Comparison of ENCODE assay signal across 9 mouse cellular contexts in the genomic region with DNA sequence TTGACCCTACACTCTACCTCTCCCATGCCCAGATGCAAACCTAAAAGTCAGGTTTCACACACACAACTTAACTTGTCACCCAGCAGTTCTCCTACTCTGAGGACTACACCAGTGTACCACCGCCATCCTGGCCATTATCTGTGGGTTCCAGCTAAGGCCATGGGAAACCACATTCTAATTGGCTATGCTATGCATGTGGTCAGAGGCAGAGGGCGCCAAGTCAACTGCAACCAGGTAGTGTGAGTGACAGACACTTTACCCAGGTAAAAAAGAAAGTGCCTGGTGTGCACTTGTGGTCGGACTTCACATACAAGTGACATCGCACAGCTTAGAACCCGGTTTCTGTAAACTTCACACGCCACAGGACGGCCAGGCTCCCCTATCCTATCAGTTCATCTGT. TPM values are rescaled to one million over a fixed set of nuclear protein-coding genes. Genes with fewer than 3 reads are reported as not detected.
DNase-seq lines count a peak whose midpoint lies in the region; ATAC-seq and TF ChIP-seq lines count a peak whose summit lies in the region.
"Had no signal": no experiment of that assay in that cellular context is flagged by ENCODE, and none has a peak within 500 bp of the region (broad histone marks: within the 10 kb centered on the region; RNA-seq: fewer than 3 reads in every experiment).

No protein-coding gene starts in this region.

- no peaks in the 10 kb centered on the region for H3K36me3 ChIP-seq in thymus, adult 2 months (ENCODE audit: control insufficient read depth, insufficient read depth, low read length)
- H3K36me3 ChIP-seq in liver, adult 2 months (ENCODE audit: control insufficient read depth, insufficient read depth, low read length): peaks cover 2% of the 10 kb centered on the region
- no peaks in the 10 kb centered on the region for H3K36me3 ChIP-seq in small intestine, adult 2 months (ENCODE audit: control insufficient read depth, insufficient read depth, low read length)

- peak; percentile 39 for DNase-seq in adrenal gland, postnatal 10 days
- no peak for DNase-seq in adrenal gland, postnatal 25 days
- peak; percentile 22 for DNase-seq in thymus, adult 2 months
- no peak for DNase-seq in thymus, postnatal 36 days
- DNase-seq in liver, adult 2 months (ENCODE audit: extremely low read depth, low read depth, low spot score): peak; percentile 57
- DNase-seq in c-Kit-positive CD71-positive TER-119-positive erythroid progenitor cells, embryonic 14.5 days (ENCODE audit: low spot score): no peak
- DNase-seq: heart, adult 11 months had no signal

- H3K4me1 ChIP-seq in thymus, adult 2 months (replicated peaks; ENCODE audit: control insufficient read depth, insufficient read depth, low read length): no peaks in the 10 kb centered on the region; the same call in 1 of the 2 replicates
- H3K4me1 ChIP-seq in liver, adult 2 months (ENCODE audit: control insufficient read depth, insufficient read depth, low read length): peaks cover 10% of the 10 kb centered on the region
- no peaks in the 10 kb centered on the region; the same call in 1 of the 2 replicates for H3K4me1 ChIP-seq in small intestine, adult 2 months (ENCODE audit: control insufficient read depth, insufficient read depth, insufficient read length, low read length)

- no peak overlapping the region for H3K4me3 ChIP-seq in thymus, adult 2 months (ENCODE audit: control insufficient read depth, insufficient read depth, low read length)
- H3K4me3 ChIP-seq in liver, adult 2 months (ENCODE audit: insufficient read depth, low read depth, low read length): no peak overlapping the region
- no peak overlapping the region for H3K4me3 ChIP-seq in small intestine, adult 2 months (ENCODE audit: low read depth, low read length)

- TF ChIP-seq CTCF in thymus, adult 2 months (IDR thresholded peaks at IDR 0.05; ENCODE audit: borderline replicate concordance, control insufficient read depth, extremely low read depth, insufficient read depth, low read length, poor library complexity): no peak
- TF ChIP-seq CTCF in liver, adult 2 months (IDR thresholded peaks at IDR 0.05; ENCODE audit: low read depth, low read length): peak; percentile 60
- peak; percentile 54; the same call in 1 of the 2 replicates for TF ChIP-seq CTCF in small intestine, adult 2 months (IDR thresholded peaks at IDR 0.05; ENCODE audit: extremely low read depth, insufficient read length, insufficient replicate concordance, low read depth, low read length)

- H3K27ac ChIP-seq in thymus, adult 2 months (ENCODE audit: control insufficient read depth, insufficient read depth, low read length): no peak overlapping the region
- H3K27ac ChIP-seq in liver, adult 2 months (replicated peaks; ENCODE audit: insufficient read depth, low read depth, low read length): no peak overlapping the region
- no peak overlapping the region for H3K27ac ChIP-seq in small intestine, adult 2 months (ENCODE audit: insufficient read depth, low read depth, low read length)

- 59% methylated on average over 7 of the region's 7 CpGs for WGBS in thymus, adult 2 months
- 65% methylated on average over 7 of the region's 7 CpGs for WGBS in liver, adult 2 months
- WGBS in small intestine, adult 2 months: 45% methylated on average over 7 of the region's 7 CpGs

- ATAC-seq in inflammation-experienced regulatory T-cells, adult 6 months: no peak

- H3K9ac ChIP-seq in liver, adult 2 months (ENCODE audit: low read depth, low read length): no peak overlapping the region

- H3K79me2 ChIP-seq in liver, adult 2 months (ENCODE audit: control insufficient read depth, insufficient read depth, low read length): peaks cover 18% of the 10 kb centered on the region

- TF ChIP-seq POLR2A in thymus, adult 2 months (IDR thresholded peaks at IDR 0.05; ENCODE audit: control insufficient read depth, extremely low read depth, insufficient read depth, low read length, poor library complexity): no peak
- no peak for TF ChIP-seq POLR2A in liver, adult 2 months (IDR thresholded peaks at IDR 0.05; ENCODE audit: extremely low read depth, insufficient read depth, low read length)
- TF ChIP-seq POLR2A in small intestine, adult 2 months (IDR thresholded peaks at IDR 0.05; ENCODE audit: low read depth, low read length): no peak

- no peaks in the 10 kb centered on the region for H3K27me3 ChIP-seq in thymus, adult 2 months (ENCODE audit: control insufficient read depth, insufficient read depth, low read length)
- H3K27me3 ChIP-seq in liver, adult 2 months (ENCODE audit: control insufficient read depth, insufficient read depth, low read length): no peaks in the 10 kb centered on the region
- no peaks in the 10 kb centered on the region for H3K27me3 ChIP-seq in small intestine, adult 2 months (ENCODE audit: control insufficient read depth, insufficient read depth, low read length)

RNA-seq across cellular contexts. Expression of a gene that starts 36.3 kb away (rescaled TPM):
- under 1 TPM; 0.51 to 0.88 TPM for total RNA-seq in adrenal gland, postnatal 10 days (2021)
- not detected in 2 replicates for total RNA-seq in adrenal gland, postnatal 25 days (2021)
- 1.8 and 2.6 TPM in 2 replicates for polyA plus RNA-seq in thymus, adult 2 months (2012; rRNA removed)
- not detected in 2 replicates for total RNA-seq in liver, adult 2 months (2014; rRNA removed)
- polyA plus RNA-seq in liver, adult 2 months (2012; rRNA removed): 0.19 TPM in 1 of 2 replicates, not detected in the other
- 0.30 TPM in 2 replicates for polyA plus RNA-seq in small intestine, adult 2 months (2012; rRNA removed)
- 10 to 100 TPM; 11.7 to 25.0 (median 21.7) TPM for polyA plus RNA-seq in inflammation-experienced regulatory T-cells, adult 6 months (2017; shearing (Covaris generic))

RNA-seq across cellular contexts. Expression of a gene that starts 41.0 kb away (rescaled TPM):
- total RNA-seq in adrenal gland, postnatal 10 days (2021): 100 to 1,000 TPM; 145 to 200 TPM
- total RNA-seq in adrenal gland, postnatal 25 days (2021): 87.7 and 111 TPM in 2 replicates
- polyA plus RNA-seq in thymus, adult 2 months (2012; rRNA removed): 17.7 and 18.2 TPM in 2 replicates
- total RNA-seq in liver, adult 2 months (2014; rRNA removed): 20.7 and 27.5 TPM in 2 replicates
- polyA plus RNA-seq in liver, adult 2 months (2012; rRNA removed): 32.9 and 34.4 TPM in 2 replicates
- polyA plus RNA-seq in small intestine, adult 2 months (2012; rRNA removed): 22.3 and 26.1 TPM in 2 replicates
- 1 to 10 TPM in 2 of 3 experiments, under 1 TPM in 1; 0.92 to 6.3 (median 3.1) TPM for polyA plus RNA-seq in inflammation-experienced regulatory T-cells, adult 6 months (2017; shearing (Covaris generic))

RNA-seq across cellular contexts. Expression of a gene that starts 57.9 kb away (rescaled TPM):
- total RNA-seq in adrenal gland, postnatal 10 days (2021): 1 to 10 TPM; 7.8 to 8.5 TPM
- total RNA-seq in adrenal gland, postnatal 25 days (2021): 3.1 and 3.8 TPM in 2 replicates
- 7.1 and 7.5 TPM in 2 replicates for polyA plus RNA-seq in thymus, adult 2 months (2012; rRNA removed)
- total RNA-seq in liver, adult 2 months (2014; rRNA removed): 0.18 and 0.47 TPM in 2 replicates
- polyA plus RNA-seq in liver, adult 2 months (2012; rRNA removed): 0.71 and 1.3 TPM in 2 replicates
- polyA plus RNA-seq in small intestine, adult 2 months (2012; rRNA removed): 4.2 and 8.2 TPM in 2 replicates
- polyA plus RNA-seq in inflammation-experienced regulatory T-cells, adult 6 months (2017; shearing (Covaris generic)): 1 to 10 TPM in 2 of 3 experiments, under 1 TPM in 1; 0.20 to 2.7 (median 1.3) TPM

Comparison
In these comparisons a context has a peak if more than half of its experiments do, and no peak if none do; other contexts are left out.
1. DNase-seq: peak in adrenal gland, postnatal 10 days (single experiment), thymus, adult 2 months (single experiment) and liver, adult 2 months (single experiment); none in adrenal gland, postnatal 25 days (single experiment), thymus, postnatal 36 days (0 of 2) and c-Kit-positive CD71-positive TER-119-positive erythroid progenitor cells, embryonic 14.5 days (single experiment).